ENCODE assay signal across 9 mouse cellular contexts in the genomic region with DNA sequence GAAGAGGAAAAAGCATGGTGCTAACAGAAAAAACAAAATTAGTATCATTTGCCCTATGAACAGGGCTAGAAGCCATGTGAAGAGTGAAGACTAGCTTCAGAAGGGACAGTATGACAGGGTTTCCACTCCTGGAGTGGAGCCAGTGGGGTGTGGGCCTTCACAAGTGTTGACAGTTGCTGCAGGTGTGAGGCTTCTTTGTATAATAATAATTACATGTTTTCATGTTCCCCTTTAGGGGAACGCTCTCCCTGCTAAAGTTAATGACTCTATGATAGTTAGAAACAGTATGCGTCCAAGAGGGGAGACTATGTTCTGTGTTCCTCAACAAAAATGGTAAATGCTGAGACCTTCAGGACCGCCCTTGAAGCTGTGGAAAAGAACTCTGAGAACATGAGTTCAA. TPM values are rescaled to one million over a fixed set of nuclear protein-coding genes. Genes with fewer than 3 reads are reported as not detected.
DNase-seq lines count a peak whose midpoint lies in the region; ATAC-seq and TF ChIP-seq lines count a peak whose summit lies in the region.
"Had no signal": no experiment of that assay in that cellular context is flagged by ENCODE, and none has a peak within 500 bp of the region (broad histone marks: within the 10 kb centered on the region; RNA-seq: fewer than 3 reads in every experiment).

No protein-coding gene starts in this region.

- peaks cover 26% of the 10 kb centered on the region for H3K4me1 ChIP-seq in kidney, embryonic 15.5 days
- peaks cover 12% of the 10 kb centered on the region; the same call in 1 of the 2 replicates for H3K4me1 ChIP-seq in kidney, adult 2 months (ENCODE audit: control insufficient read depth, insufficient read depth, low read length)
- H3K4me1 ChIP-seq in forebrain, embryonic 14.5 days (ENCODE audit: control insufficient read depth, insufficient read depth, low read length) = peaks cover 11% of the 10 kb centered on the region
- H3K4me1 ChIP-seq in limb, embryonic 12.5 days (replicated peaks) = peaks cover 25% of the 10 kb centered on the region
- peaks cover 39% of the 10 kb centered on the region for H3K4me1 ChIP-seq in neural tube, embryonic 15.5 days

- no peak for DNase-seq in kidney, adult 2 months
- DNase-seq in forebrain, embryonic 14.5 days (ENCODE audit: low spot score) = no peak
- no peak for DNase-seq in frontal cortex, postnatal 25 days (ENCODE audit: low spot score in 2 of 2)
- DNase-seq in spleen, postnatal 4 days (ENCODE audit: low spot score in 2 of 2) = no peak
- DNase-seq: kidney, adult 9 months had no signal

- ATAC-seq in kidney, embryonic 15.5 days (replicated peaks; ENCODE audit: low FRiP score) = no peak
- no peak for ATAC-seq in forebrain, embryonic 14.5 days
- no peak for ATAC-seq in limb, embryonic 12.5 days (ENCODE audit: insufficient number of reproducible peaks, insufficient read depth, low FRiP score, low TSS enrichment, low read depth)
- no peak for ATAC-seq in neural tube, embryonic 15.5 days (ENCODE audit: low FRiP score)

- H3K4me2 ChIP-seq in kidney, embryonic 15.5 days = peak overlapping the region; percentile 70
- H3K4me2 ChIP-seq in forebrain, embryonic 14.5 days (ENCODE audit: low read length) = peak overlapping the region; percentile 86
- H3K4me2 ChIP-seq in limb, embryonic 12.5 days = peak overlapping the region; percentile 95
- H3K4me2 ChIP-seq in neural tube, embryonic 15.5 days = peak overlapping the region; percentile 91

- H3K9ac ChIP-seq in kidney, embryonic 15.5 days = 0 out of 2 replicates have a peak overlapping the region, but pooled peaks have one; percentile 98
- H3K9ac ChIP-seq in forebrain, embryonic 14.5 days (ENCODE audit: low read length) = no peak overlapping the region
- no peak overlapping the region for H3K9ac ChIP-seq in limb, embryonic 12.5 days (replicated peaks)
- H3K9ac ChIP-seq in neural tube, embryonic 15.5 days (replicated peaks) = 0 out of 2 replicates have a peak overlapping the region, but pooled peaks have one; percentile 86

- peak overlapping the region; percentile 98 for H3K27ac ChIP-seq in kidney, embryonic 15.5 days
- H3K27ac ChIP-seq in kidney, adult 2 months (ENCODE audit: insufficient read depth, low read depth, low read length) = no peak overlapping the region
- no peak overlapping the region for H3K27ac ChIP-seq in forebrain, embryonic 14.5 days (ENCODE audit: low read depth, low read length)
- peak overlapping the region; percentile 99 for H3K27ac ChIP-seq in limb, embryonic 12.5 days
- peak overlapping the region; percentile 98 for H3K27ac ChIP-seq in neural tube, embryonic 15.5 days (replicated peaks)

- 0 out of 2 replicates have a peak, but pooled peaks cover 4% of the 10 kb centered on the region for H3K36me3 ChIP-seq in kidney, embryonic 15.5 days
- no peaks in the 10 kb centered on the region for H3K36me3 ChIP-seq in kidney, adult 2 months (ENCODE audit: control insufficient read depth, insufficient read depth, low read length)
- no peaks in the 10 kb centered on the region for H3K36me3 ChIP-seq in forebrain, embryonic 14.5 days (ENCODE audit: control insufficient read depth, insufficient read depth, low read length)
- no peaks in the 10 kb centered on the region for H3K36me3 ChIP-seq in limb, embryonic 12.5 days
- H3K36me3 ChIP-seq in neural tube, embryonic 15.5 days = no peaks in the 10 kb centered on the region; the same call in 1 of the 2 replicates

- TF ChIP-seq CTCF in kidney, adult 2 months (conservative IDR thresholded peaks at IDR 0.05; ENCODE audit: insufficient read depth, insufficient read length, low read depth, low read length) = no peak

- H3K4me3 ChIP-seq in kidney, embryonic 15.5 days (replicated peaks) = peak overlapping the region; percentile 88
- H3K4me3 ChIP-seq in kidney, adult 2 months (ENCODE audit: insufficient read depth, low read depth, low read length) = no peak overlapping the region
- H3K4me3 ChIP-seq in forebrain, embryonic 14.5 days (ENCODE audit: low read depth, low read length) = no peak overlapping the region
- peak overlapping the region; percentile 89; the same call in 1 of the 2 replicates for H3K4me3 ChIP-seq in limb, embryonic 12.5 days (replicated peaks)
- peak overlapping the region; percentile 86 for H3K4me3 ChIP-seq in neural tube, embryonic 15.5 days (replicated peaks)

- H3K9me3 ChIP-seq in kidney, embryonic 15.5 days (replicated peaks) = peaks cover 7% of the 10 kb centered on the region; the same call in 1 of the 2 replicates
- H3K9me3 ChIP-seq in forebrain, embryonic 14.5 days (replicated peaks; ENCODE audit: control insufficient read depth, low read length) = no peaks in the 10 kb centered on the region
- H3K9me3 ChIP-seq in limb, embryonic 12.5 days = peaks cover 16% of the 10 kb centered on the region; the same call in 1 of the 2 replicates
- no peaks in the 10 kb centered on the region for H3K9me3 ChIP-seq in neural tube, embryonic 15.5 days (replicated peaks)

- 96% methylated on average over 3 of the region's 3 CpGs for WGBS in kidney, embryonic 15.5 days
- WGBS in kidney, adult 2 months = 96% methylated on average over 3 of the region's 3 CpGs
- 95% methylated on average over 3 of the region's 3 CpGs for WGBS in forebrain, embryonic 14.5 days
- WGBS in limb, embryonic 12.5 days = 93% methylated on average over 3 of the region's 3 CpGs
- WGBS in neural tube, embryonic 15.5 days = 96% methylated on average over 3 of the region's 3 CpGs

- H3K27me3 ChIP-seq in kidney, embryonic 15.5 days = no peaks in the 10 kb centered on the region
- H3K27me3 ChIP-seq in kidney, adult 2 months (replicated peaks; ENCODE audit: control insufficient read depth, insufficient read depth, low read length) = no peaks in the 10 kb centered on the region
- no peaks in the 10 kb centered on the region for H3K27me3 ChIP-seq in forebrain, embryonic 14.5 days (replicated peaks; ENCODE audit: control insufficient read depth, insufficient read depth, low read length)
- no peaks in the 10 kb centered on the region for H3K27me3 ChIP-seq in limb, embryonic 12.5 days
- H3K27me3 ChIP-seq in neural tube, embryonic 15.5 days (replicated peaks) = no peaks in the 10 kb centered on the region

- no peak for TF ChIP-seq POLR2A in kidney, adult 2 months (IDR thresholded peaks at IDR 0.05; ENCODE audit: low read depth, low read length)

RNA-seq across cellular contexts. Expression of gene 6820408C15Rik, which starts 0.4 kb away (rescaled TPM):
- polyA plus RNA-seq in kidney, embryonic 15.5 days (2015; fragmentation: Nextera tagmentation; extraction: Ambion mirVana) = 0.56 and 0.77 TPM in 2 replicates
- polyA plus RNA-seq in kidney, adult 2 months (2012; rRNA removed) = 0.69 and 0.78 TPM in 2 replicates
- 2.3 and 2.8 TPM in 2 replicates for polyA plus RNA-seq in forebrain, embryonic 14.5 days (2014; fragmentation: Nextera tagmentation; extraction: Ambion mirVana)
- polyA plus RNA-seq in limb, embryonic 12.5 days (2016; fragmentation: Nextera tagmentation; extraction: Ambion mirVana) = 0.24 and 0.59 TPM in 2 replicates
- 1.2 and 1.5 TPM in 2 replicates for polyA plus RNA-seq in neural tube, embryonic 15.5 days (2015; fragmentation: Nextera tagmentation; extraction: Ambion mirVana)
- polyA plus RNA-seq: small intestine, adult 2 months had no signal

RNA-seq across cellular contexts. Expression of gene Zcchc3, which starts 1.0 kb away (rescaled TPM):
- polyA plus RNA-seq in kidney, embryonic 15.5 days (2015; fragmentation: Nextera tagmentation; extraction: Ambion mirVana) = 42.4 and 45.7 TPM in 2 replicates
- 3.8 and 4.3 TPM in 2 replicates for polyA plus RNA-seq in kidney, adult 2 months (2012; rRNA removed)
- polyA plus RNA-seq in forebrain, embryonic 14.5 days (2014; fragmentation: Nextera tagmentation; extraction: Ambion mirVana) = 17.3 and 18.2 TPM in 2 replicates
- polyA plus RNA-seq in limb, embryonic 12.5 days (2016; fragmentation: Nextera tagmentation; extraction: Ambion mirVana) = 74.1 and 76.6 TPM in 2 replicates
- 17.5 and 18.7 TPM in 2 replicates for polyA plus RNA-seq in neural tube, embryonic 15.5 days (2015; fragmentation: Nextera tagmentation; extraction: Ambion mirVana)

RNA-seq across cellular contexts. Expression of gene Sox12, which starts 17.9 kb away (rescaled TPM):
- 10.6 and 12.2 TPM in 2 replicates for polyA plus RNA-seq in kidney, embryonic 15.5 days (2015; fragmentation: Nextera tagmentation; extraction: Ambion mirVana)
- polyA plus RNA-seq in kidney, adult 2 months (2012; rRNA removed) = 9.1 and 9.5 TPM in 2 replicates
- polyA plus RNA-seq in forebrain, embryonic 14.5 days (2014; fragmentation: Nextera tagmentation; extraction: Ambion mirVana) = 18.2 and 21.8 TPM in 2 replicates
- polyA plus RNA-seq in limb, embryonic 12.5 days (2016; fragmentation: Nextera tagmentation; extraction: Ambion mirVana) = 15.6 and 16.8 TPM in 2 replicates
- polyA plus RNA-seq in neural tube, embryonic 15.5 days (2015; fragmentation: Nextera tagmentation; extraction: Ambion mirVana) = 10.1 and 12.1 TPM in 2 replicates

RNA-seq across cellular contexts. Expression of gene Nrsn2, which starts 39.3 kb away (rescaled TPM):
- polyA plus RNA-seq in kidney, embryonic 15.5 days (2015; fragmentation: Nextera tagmentation; extraction: Ambion mirVana) = 1.1 and 2.2 TPM in 2 replicates
- 0.12 and 0.50 TPM in 2 replicates for polyA plus RNA-seq in kidney, adult 2 months (2012; rRNA removed)
- 18.9 and 21.8 TPM in 2 replicates for polyA plus RNA-seq in forebrain, embryonic 14.5 days (2014; fragmentation: Nextera tagmentation; extraction: Ambion mirVana)
- polyA plus RNA-seq in limb, embryonic 12.5 days (2016; fragmentation: Nextera tagmentation; extraction: Ambion mirVana) = 2.2 and 3.0 TPM in 2 replicates
- 50.9 and 60.3 TPM in 2 replicates for polyA plus RNA-seq in neural tube, embryonic 15.5 days (2015; fragmentation: Nextera tagmentation; extraction: Ambion mirVana)

RNA-seq across cellular contexts. Expression of gene Defb23, which starts 48.6 kb away (rescaled TPM):
- 0.27 TPM in 1 of 2 replicates, not detected in the other for polyA plus RNA-seq in kidney, embryonic 15.5 days (2015; fragmentation: Nextera tagmentation; extraction: Ambion mirVana)
- not detected in 2 replicates for polyA plus RNA-seq in kidney, adult 2 months (2012; rRNA removed)
- not detected in 2 replicates for polyA plus RNA-seq in forebrain, embryonic 14.5 days (2014; fragmentation: Nextera tagmentation; extraction: Ambion mirVana)
- polyA plus RNA-seq in limb, embryonic 12.5 days (2016; fragmentation: Nextera tagmentation; extraction: Ambion mirVana) = not detected in 2 replicates
- not detected in 2 replicates for polyA plus RNA-seq in neural tube, embryonic 15.5 days (2015; fragmentation: Nextera tagmentation; extraction: Ambion mirVana)
- polyA plus RNA-seq: small intestine, adult 2 months had no signal

Comparison
In these comparisons a context has a peak if more than half of its experiments do, and no peak if none do; other contexts are left out.
1. H3K27ac ChIP-seq: peak in kidney, embryonic 15.5 days (single experiment), limb, embryonic 12.5 days (single experiment) and neural tube, embryonic 15.5 days (single experiment); none in kidney, adult 2 months (single experiment) and forebrain, embryonic 14.5 days (single experiment).
2. H3K4me3 ChIP-seq: peak in kidney, embryonic 15.5 days (single experiment), limb, embryonic 12.5 days (single experiment) and neural tube, embryonic 15.5 days (single experiment); none in kidney, adult 2 months (single experiment) and forebrain, embryonic 14.5 days (single experiment).
3. H3K9ac ChIP-seq: peak in kidney, embryonic 15.5 days (single experiment) and neural tube, embryonic 15.5 days (single experiment); none in forebrain, embryonic 14.5 days (single experiment) and limb, embryonic 12.5 days (single experiment).
4. Peak in every context shown above with its lines, with median percentiles within 50 percentile points of each other: H3K4me2 ChIP-seq.